Mouse (Mus musculus): Measurements from ENCODE around the gene Chac1.

- no peak for TF ChIP-seq POLR2A (IDR thresholded peaks at IDR 0.05; ENCODE audit: borderline replicate concordance, low read depth, low read length)
- no peak for TF ChIP-seq CTCF (IDR thresholded peaks at IDR 0.05; ENCODE audit: low read depth, low read length)
These were observed 16.3 kb downstream of the Chac1 start for GRCm38 (mm10) chr2:119367346-119367745.
